Mouse (Mus musculus) ES-Bruce4 (cell line): ENCODE results near the gene Sh3rf3.

ENCODE experiments used
- CTCF ChIP-seq: IDR thresholded peaks from one replicate; pipeline ENCODE4 v1.8.1; 2011; ENCODE audit warnings: low read depth, low read length
- EP300 ChIP-seq: IDR thresholded peaks from 2 replicates; pipeline ENCODE4 v1.6.1; 2011; ENCODE audit warnings: low read depth, low read length; ENCODE audit not compliant: insufficient read depth
- POLR2A ChIP-seq: IDR thresholded peaks from one replicate; pipeline ENCODE4 v1.8.1; 2011; ENCODE audit warnings: low read length; ENCODE audit not compliant: insufficient read depth

- TF ChIP-seq CTCF = no peak
- TF ChIP-seq POLR2A = no peak
- TF ChIP-seq EP300 = no peak
These were observed 15.0 kb upstream of the Sh3rf3 start for GRCm38 (mm10) chr10:58798156-58798555.
